Mouse (Mus musculus) lung, adult 2 months (tissue): ENCODE results near the gene Syn3.

Experiments used
- CTCF ChIP-seq: fragments of 200-500 bp; IDR thresholded peaks from 2 replicates; pipeline ENCODE4 v1.5.1; 2011; ENCODE audit warnings: mild to moderate bottlenecking, low read length, control low read depth; ENCODE audit not compliant: insufficient read depth
- POLR2A ChIP-seq: fragments of 200-500 bp; IDR thresholded peaks from 2 replicates; pipeline ENCODE4 v1.6.1; 2011; ENCODE audit warnings: low read depth, mild to moderate bottlenecking, control low read depth, low read length, borderline replicate concordance; ENCODE audit errors: extremely low read depth

DNA sequence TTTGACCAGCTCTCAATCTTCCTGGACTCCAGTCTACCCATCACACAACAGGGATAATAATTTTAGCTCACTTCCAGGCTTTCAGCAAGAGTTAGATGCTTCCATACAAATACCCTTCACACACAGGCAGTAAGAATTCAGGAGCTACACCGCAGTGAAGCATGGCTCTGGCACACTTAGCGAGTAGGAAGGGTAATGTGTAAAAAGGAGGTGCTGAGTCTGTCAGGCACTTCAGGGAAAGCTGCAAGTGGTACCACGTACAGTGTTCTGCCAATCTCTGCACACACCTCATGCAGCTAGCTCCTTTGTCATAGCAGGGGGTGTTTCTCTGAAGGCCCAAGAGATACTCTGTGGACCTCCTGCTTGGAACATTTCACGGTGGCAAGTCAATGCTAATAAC is 12.7 kb downstream of the Syn3 start:
- no peak for TF ChIP-seq CTCF
- no peak for TF ChIP-seq POLR2A
